Mouse (Mus musculus) intestine, postnatal 0 days (tissue): ENCODE results near the gene Rabl6. TPM values are rescaled to one million over a fixed set of nuclear protein-coding genes. Genes with fewer than 3 reads are reported as not detected.

Experiments used
- ATAC-seq: fragments of 200-750 bp; cut with Nextera tagmentation; 2 replicates; pipeline ENCODE4 v1.8.0; 2017; ENCODE audit warnings: mild to moderate bottlenecking, moderate TSS enrichment, moderate library complexity
- H3K27ac ChIP-seq: fragments of 300-500 bp; sonication (generic); 2 replicates; pipeline ENCODE4 v1.5.1; 2014; ENCODE audit warnings: mild to moderate bottlenecking, low read depth, low read length, moderate library complexity
- H3K27me3 ChIP-seq: fragments of 300-500 bp; sonication (generic); replicated peaks from 2 replicates; pipeline ENCODE4 v1.6.1; 2014; ENCODE audit warnings: low read length, mixed read lengths; ENCODE audit not compliant: control insufficient read depth, insufficient read depth
- H3K36me3 ChIP-seq: fragments of 300-500 bp; sonication (generic); 2 replicates; pipeline ENCODE4 v1.6.1; 2014; ENCODE audit warnings: mild to moderate bottlenecking, moderate library complexity; ENCODE audit not compliant: control insufficient read depth, insufficient read depth
- H3K4me1 ChIP-seq: fragments of 300-500 bp; sonication (generic); replicated peaks from 2 replicates; pipeline ENCODE4 v1.6.1; 2014; ENCODE audit warnings: antibody characterized with exemption, low read length, mixed read lengths; ENCODE audit not compliant: control insufficient read depth, insufficient read depth
- H3K4me2 ChIP-seq: fragments of 300-500 bp; sonication (generic); replicated peaks from 2 replicates; pipeline ENCODE4 v1.6.1; 2014; ENCODE audit warnings: low read depth, mild to moderate bottlenecking, moderate library complexity
- H3K4me3 ChIP-seq: fragments of 300-500 bp; sonication (generic); 2 replicates; pipeline ENCODE4 v1.5.1; 2014; ENCODE audit warnings: low read depth, low read length
- H3K9ac ChIP-seq: fragments of 300-500 bp; sonication (generic); 2 replicates; pipeline ENCODE4 v1.6.1; 2014; ENCODE audit warnings: mild to moderate bottlenecking, low read depth, low read length
- H3K9me3 ChIP-seq: fragments of 300-500 bp; sonication (generic); 2 replicates; pipeline ENCODE4 v1.6.1; 2016; ENCODE audit warnings: mixed run types; ENCODE audit not compliant: control insufficient read depth
- CTCF ChIP-seq: sonication (generic); IDR thresholded peaks from 2 replicates; pipeline ENCODE4 v1.5.1; 2016; ENCODE audit warnings: low read depth, mild to moderate bottlenecking, control low read depth, antibody characterized with exemption, moderate library complexity
- WGBS: fragments of 180-500 bp; shearing (Covaris S2); extraction: QIAGEN DNeasy Blood & Tissue Kit; methylation state at CpG from one replicate; pipeline ENCODE4 v1.1.7; 2014; 5-methylcytosine and 5-hydroxymethylcytosine counted together
- polyA plus RNA-seq: library from polyadenylated mRNA; unstranded; fragments of >200 nt; fragmentation: Nextera tagmentation; extraction: Ambion mirVana; gene quantifications from 2 replicates; pipeline ENCODE4 v1.2.1, GENCODE M21; 2015

The Rabl6 gene
- polyA plus RNA-seq, 1 experiment from 2014 or later = 26.8 TPM

DNA sequence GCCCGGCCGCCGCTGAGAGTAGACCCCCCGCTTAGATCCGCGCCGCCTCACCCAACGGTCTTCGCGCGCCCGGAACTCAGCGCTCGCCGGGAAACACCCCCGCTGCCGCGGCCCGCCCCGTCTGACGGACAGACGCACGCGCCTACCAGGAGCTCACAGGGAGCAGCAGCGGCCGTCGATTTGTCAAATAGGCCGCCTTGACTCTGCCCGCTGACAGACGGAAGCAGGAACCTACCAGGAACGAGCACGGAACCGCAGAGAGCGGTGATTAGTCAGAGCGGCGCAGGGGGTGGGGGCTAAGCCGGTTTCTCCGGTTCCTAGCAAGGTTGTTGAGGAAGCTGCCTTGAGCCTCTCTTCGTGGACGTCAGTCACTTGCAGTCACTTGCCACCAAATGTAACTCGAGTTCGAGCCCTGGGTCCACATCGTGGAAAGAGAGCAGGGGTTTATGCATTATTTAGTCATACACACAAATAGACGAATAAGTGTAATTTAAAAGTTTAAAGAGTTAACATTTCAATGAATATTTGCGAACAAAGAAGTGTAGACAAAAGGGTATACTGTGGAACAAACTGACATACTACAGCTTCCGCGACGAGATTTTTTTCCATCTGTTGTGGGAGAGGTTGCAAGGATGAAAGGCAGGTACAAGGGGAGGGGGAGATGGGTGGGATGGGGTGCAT lies 61.4 kb downstream of the Rabl6 start, which contains the start of gene Traf2:
Traf2 (minus strand) TSS at position 130 of the 681 bp plus-strand sequence.
- peak within 1 kb of the TSS; percentile 74 for H3K27ac ChIP-seq
- H3K9me3 ChIP-seq = no peaks in the 10 kb centered on the region
- H3K4me3 ChIP-seq = peak within 1 kb of the TSS; percentile 65
- peak within 1 kb of the TSS; percentile 82 for H3K9ac ChIP-seq
- TF ChIP-seq CTCF = no peak
- 3% methylated on average over 48 of the region's 48 CpGs for WGBS
- H3K36me3 ChIP-seq = no peaks in the 10 kb centered on the region
- H3K27me3 ChIP-seq = no peaks in the 10 kb centered on the region
- H3K4me1 ChIP-seq = no peaks in the 10 kb centered on the region
- peak; percentile 99 for ATAC-seq
- peak within 1 kb of the TSS; percentile 68 for H3K4me2 ChIP-seq

DNA sequence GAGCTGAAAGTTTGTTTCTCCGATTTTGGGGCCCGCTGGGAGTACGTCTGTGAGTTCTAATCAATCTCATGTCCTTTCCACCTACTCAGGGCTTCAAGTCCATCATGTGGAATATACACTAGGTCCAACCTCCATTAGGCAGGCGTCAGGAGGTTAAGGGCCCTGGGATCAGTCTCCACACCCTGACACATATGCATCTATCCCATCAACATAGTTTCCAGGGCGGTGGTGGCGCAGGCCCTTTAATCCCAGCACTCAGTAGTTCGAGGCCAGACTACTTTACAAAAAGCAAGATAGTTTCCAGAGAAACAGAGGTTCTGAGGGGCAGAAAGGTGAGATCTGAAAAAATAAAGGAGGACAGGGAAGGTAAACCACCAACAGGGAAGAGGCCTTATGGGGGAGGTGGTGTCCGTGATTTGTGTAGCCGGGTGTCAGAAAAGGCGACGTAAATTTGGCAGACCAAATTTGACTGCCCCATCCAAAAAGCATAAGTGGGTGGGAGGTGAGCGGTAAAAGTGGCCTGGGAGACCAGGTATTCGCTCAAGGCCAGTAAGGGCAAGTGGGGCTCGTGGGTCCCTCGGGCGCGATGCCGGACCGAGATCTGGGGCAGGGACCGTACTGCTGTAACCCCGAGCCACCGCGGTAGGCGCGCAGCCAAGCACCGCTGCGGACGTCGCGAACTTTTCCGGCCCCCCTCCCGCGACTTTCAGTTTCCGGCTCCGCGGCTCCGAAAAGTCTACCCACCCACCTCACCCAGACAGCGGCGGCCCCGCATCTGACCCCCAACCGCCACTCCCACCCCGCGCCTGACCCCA lies 62.1 kb downstream of the Rabl6 start:
- 0 out of 2 replicates have a peak, but pooled peaks have one; percentile 16 for TF ChIP-seq CTCF
- H3K4me2 ChIP-seq = peak overlapping the region; percentile 68
- 5% methylated on average over 29 of the region's 43 CpGs for WGBS
- peak; percentile 65 for ATAC-seq
- peak overlapping the region; percentile 74 for H3K27ac ChIP-seq
- no peaks in the 10 kb centered on the region for H3K27me3 ChIP-seq
- no peaks in the 10 kb centered on the region for H3K9me3 ChIP-seq
- peak overlapping the region; percentile 82 for H3K9ac ChIP-seq
- H3K4me1 ChIP-seq = no peaks in the 10 kb centered on the region
- no peaks in the 10 kb centered on the region for H3K36me3 ChIP-seq
- peak overlapping the region; percentile 65 for H3K4me3 ChIP-seq

DNA sequence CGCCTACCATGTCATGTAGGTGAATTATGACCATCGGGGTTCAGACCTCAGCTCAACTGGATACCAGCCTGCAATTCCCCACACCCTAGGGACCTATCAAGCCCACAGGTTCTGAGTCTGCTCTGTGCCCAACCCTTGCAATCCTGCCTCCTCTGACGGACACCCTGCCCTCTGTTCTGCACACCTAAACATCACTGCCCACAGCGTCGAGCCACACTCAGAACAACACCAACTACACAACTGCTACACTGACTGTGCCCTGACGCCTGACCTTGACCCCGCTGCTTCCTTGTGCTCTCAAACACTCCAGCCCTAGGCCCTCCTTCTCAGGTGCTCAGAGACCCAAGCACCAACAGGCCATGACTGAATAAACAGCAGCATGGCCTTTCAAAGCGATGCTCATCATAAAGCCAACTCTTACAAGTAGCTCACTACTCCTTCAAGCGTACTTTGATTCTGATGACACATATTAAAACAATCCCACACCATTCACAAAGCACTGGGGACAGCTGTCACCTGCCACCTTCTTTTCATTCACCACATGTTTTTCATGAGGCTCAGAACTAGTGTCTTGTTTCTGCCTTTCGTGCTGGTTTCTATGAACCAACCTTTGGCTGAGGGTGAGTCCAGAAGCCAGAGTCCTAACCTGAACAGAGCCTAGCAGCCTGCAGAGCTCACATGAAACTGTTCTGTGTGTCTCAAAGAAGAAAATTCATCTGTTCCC lies 66.5 kb downstream of the Rabl6 start:
- H3K27ac ChIP-seq = no peak overlapping the region
- WGBS = 69% methylated on average over 10 of the region's 10 CpGs

DNA sequence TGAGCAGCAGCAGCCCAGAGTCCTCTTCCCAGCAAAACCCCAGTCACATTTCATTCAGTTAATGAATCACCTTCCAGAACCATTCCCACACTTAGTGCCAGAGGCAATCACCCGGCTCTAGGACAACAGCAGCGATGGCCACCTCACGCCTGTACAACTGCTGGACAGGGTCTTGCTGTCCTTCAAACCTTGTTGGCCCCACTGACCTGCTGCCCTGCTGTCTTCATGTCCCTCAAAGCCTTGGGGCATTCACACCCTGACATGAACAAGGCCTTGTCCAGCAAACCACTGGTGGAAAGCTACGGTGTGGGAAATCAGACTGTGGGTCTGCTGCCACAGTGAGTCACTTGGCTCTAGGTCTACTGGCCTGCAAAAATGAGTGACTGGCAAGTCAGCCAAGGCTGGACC lies 67.8 kb downstream of the Rabl6 start:
- WGBS = 84% methylated on average over 4 of the region's 4 CpGs
- no peak overlapping the region for H3K4me3 ChIP-seq
- no peak overlapping the region for H3K4me2 ChIP-seq
- H3K27ac ChIP-seq = no peak overlapping the region
- no peaks in the 10 kb centered on the region for H3K27me3 ChIP-seq
- ATAC-seq = no peak
- no peak for TF ChIP-seq CTCF
- no peaks in the 10 kb centered on the region for H3K9me3 ChIP-seq
- no peak overlapping the region for H3K9ac ChIP-seq
- peaks cover 29% of the 10 kb centered on the region for H3K36me3 ChIP-seq
- H3K4me1 ChIP-seq = no peaks in the 10 kb centered on the region

More for the DNA sequence above, 66.5 kb downstream of the Rabl6 start:
- no peak for ATAC-seq
- no peaks in the 10 kb centered on the region for H3K9me3 ChIP-seq
- H3K4me1 ChIP-seq = no peaks in the 10 kb centered on the region
- no peak for TF ChIP-seq CTCF
- no peaks in the 10 kb centered on the region for H3K27me3 ChIP-seq
- no peak overlapping the region for H3K9ac ChIP-seq
- H3K4me3 ChIP-seq = no peak overlapping the region
- H3K4me2 ChIP-seq = no peak overlapping the region
- H3K36me3 ChIP-seq = peaks cover 16% of the 10 kb centered on the region

DNA sequence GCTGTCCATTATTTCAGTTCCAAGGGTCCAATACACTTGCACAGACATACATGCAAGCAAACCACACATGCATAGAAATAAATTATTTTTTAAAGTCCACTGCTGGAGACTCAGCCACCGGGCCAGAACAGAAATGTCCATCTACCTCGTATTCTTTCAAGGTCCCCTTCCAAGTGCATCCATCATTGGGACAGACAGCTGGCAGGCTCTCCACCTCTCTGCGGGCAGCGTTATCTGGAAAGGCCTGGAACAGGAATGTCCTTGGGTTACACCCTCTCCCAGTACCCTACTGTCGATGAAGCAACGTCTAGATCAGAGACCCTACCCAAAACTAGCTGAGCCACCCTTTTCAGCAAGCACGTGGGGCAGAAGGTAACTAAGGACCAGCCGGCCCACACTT lies 71.8 kb downstream of the Rabl6 start:
- H3K9ac ChIP-seq = no peak overlapping the region
- H3K27me3 ChIP-seq = no peaks in the 10 kb centered on the region
- H3K4me3 ChIP-seq = no peak overlapping the region
- H3K4me1 ChIP-seq = no peaks in the 10 kb centered on the region
- no peak for ATAC-seq
- peaks cover 50% of the 10 kb centered on the region for H3K36me3 ChIP-seq
- no peak overlapping the region for H3K4me2 ChIP-seq
- H3K9me3 ChIP-seq = no peaks in the 10 kb centered on the region
- TF ChIP-seq CTCF = no peak
- 88% methylated on average over 8 of the region's 8 CpGs for WGBS
- no peak overlapping the region for H3K27ac ChIP-seq

DNA sequence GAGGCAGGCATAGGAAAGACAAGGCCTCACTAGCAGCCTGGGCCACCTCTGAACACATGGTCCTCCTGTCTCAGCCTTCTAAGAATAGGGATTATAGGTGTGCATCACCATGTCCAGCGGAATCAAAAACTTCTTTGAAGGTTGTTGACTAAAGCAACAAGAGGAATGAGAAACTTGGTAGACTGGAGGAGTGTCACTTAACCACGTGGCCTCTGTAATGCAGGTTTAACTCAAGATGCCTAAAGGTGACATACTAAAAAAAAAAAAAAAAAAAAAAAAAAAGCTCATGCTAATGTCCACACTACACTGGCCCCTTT lies 73.5 kb downstream of the Rabl6 start:
- WGBS = 90% methylated on average over 2 of the region's 2 CpGs
- Histone ChIP-seq H3K27ac (no peak overlapping the region), H3K36me3 (peaks cover 64% of the 10 kb centered on the region), H3K4me2 (no peak overlapping the region), H3K4me1 (no peaks in the 10 kb centered on the region), H3K9me3 (no peaks in the 10 kb centered on the region), H3K9ac (no peak overlapping the region), H3K4me3 (no peak overlapping the region), H3K27me3 (no peaks in the 10 kb centered on the region)
- TF ChIP-seq CTCF = no peak
- ATAC-seq = no peak
